Mouse (Mus musculus): ENCODE data around the gene Dnah8.

Gene Dnah8

GRCm38 (mm10) chr17:30662131-30662530 lies 38.0 kb downstream of the Dnah8 start:
- DNase-seq (ENCODE audit: low read depth, low spot score): no peak

GRCm38 (mm10) chr17:30663170-30663569 lies 39.0 kb downstream of the Dnah8 start:
- DNase-seq (ENCODE audit: low read depth, low spot score): no peak

DNA sequence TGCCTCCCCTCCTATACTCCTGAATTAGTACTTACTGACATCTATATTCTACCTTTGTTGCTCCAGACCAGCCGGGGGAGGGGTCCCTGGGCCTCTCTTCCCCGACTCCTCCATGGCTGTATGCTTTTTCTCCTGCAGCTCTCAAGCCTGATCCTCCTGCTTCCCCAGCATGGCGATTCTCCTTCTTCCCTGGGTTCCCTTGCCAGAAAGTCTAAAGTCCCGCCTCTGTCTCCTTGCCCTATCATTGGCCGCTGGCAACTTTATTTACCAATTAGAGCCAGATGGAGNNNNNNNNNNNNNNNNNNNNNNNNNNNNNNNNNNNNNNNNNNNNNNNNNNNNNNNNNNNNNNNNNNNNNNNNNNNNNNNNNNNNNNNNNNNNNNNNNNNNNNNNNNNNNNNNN lies 40.7 kb downstream of the Dnah8 start:
- DNase-seq (ENCODE audit: low read depth, low spot score): no peak

DNA sequence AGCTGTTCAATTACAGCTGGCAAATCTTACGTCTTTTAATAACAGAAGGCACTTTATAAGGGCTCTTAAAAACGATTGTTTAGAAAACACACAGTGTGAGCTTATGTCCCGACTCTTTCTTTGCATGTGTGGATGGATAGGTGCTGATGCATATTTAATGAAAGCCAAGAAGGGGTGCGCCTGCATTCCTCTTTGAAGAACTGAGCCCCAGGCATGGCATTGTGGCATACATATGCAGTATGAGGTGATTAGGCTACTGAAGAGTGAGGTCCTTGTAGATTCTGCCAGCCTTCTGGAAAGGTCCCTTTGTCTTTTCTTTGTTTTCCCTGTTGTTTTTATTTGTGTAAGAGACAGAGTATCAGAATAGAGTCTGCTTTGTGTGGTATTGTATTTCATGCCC lies 48.4 kb downstream of the Dnah8 start:
- no peak for DNase-seq (ENCODE audit: low read depth, low spot score)

DNA sequence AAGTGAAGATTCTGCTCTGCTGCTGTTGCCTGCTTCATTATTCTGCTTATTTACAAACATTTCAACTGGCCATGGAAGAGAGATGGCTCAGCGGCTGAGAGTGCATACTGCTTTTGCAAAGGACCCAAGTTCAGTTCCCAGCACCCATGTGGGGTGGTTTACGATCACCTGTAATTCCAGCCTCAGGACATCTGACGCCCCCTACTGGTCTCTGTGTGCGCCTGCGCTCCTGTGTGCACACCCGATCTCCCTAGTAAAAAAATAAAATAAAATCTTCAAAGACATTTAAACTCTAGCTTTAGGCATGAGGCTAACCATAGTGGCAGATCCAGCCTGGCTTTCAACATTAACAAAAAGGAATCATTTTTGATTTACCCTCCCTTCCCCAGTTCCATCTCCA lies 48.9 kb downstream of the Dnah8 start:
- DNase-seq (ENCODE audit: low read depth, low spot score): no peak

DNA sequence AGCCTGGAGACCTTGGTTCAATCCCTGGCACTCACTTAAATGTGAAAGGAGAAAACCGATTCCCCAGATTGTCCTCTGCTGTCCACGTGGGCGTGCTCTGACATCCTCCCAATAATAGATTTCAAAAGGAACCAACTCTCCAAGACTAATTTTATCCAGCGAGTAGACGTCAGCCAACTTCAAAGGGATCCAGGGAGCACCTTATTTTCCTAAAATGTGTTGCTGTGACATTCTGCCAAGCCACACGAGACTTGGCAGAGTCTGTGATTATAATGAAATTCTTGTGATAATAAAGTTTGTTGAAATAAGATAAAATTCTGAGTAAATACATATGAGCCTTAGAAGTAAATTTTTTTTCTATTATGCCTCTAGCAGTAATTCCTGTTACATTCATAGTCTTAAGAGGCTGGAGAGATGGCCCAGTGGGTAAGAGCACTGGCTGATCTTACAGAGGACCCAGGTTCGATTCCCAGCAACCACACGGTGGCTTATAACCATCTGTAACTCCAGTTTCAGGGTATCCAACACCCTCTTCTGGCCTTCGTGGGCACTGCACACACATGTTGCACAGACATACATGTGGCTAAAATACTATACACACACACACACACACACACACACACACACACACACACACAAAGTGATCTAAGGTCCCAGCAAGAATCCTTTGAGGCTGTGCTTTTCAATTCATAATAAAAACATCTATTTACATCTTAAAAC lies 51.0 kb downstream of the Dnah8 start:
- DNase-seq (ENCODE audit: low read depth, low spot score): no peak

DNA sequence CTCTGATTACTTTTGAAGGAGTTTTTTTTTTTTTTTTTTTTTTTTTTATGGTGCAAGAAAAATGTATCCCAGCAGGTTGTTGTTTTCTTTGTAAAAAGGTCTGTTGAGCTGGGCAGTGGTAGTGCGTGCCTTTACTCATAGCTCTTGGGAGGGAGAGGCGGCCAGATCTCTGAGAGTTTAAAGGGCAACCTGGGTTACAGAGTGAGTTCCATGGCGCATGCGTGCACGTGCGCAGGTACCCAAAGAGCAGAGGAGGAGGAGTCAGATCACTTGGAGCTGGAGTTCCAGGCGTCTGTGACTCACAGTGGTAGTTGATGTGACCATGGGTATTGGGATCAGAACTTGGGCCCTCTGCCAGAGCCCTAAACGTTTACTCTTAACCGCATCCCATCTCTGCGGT lies 54.4 kb downstream of the Dnah8 start:
- DNase-seq (ENCODE audit: low read depth, low spot score): no peak

- DNase-seq (ENCODE audit: low read depth, low spot score): no peak
These were observed 55.5 kb downstream of the Dnah8 start for GRCm38 (mm10) chr17:30679612-30680011.

GRCm38 (mm10) chr17:30681604-30682003 lies 57.5 kb downstream of the Dnah8 start:
- DNase-seq (ENCODE audit: low read depth, low spot score): peak; percentile 52

DNA sequence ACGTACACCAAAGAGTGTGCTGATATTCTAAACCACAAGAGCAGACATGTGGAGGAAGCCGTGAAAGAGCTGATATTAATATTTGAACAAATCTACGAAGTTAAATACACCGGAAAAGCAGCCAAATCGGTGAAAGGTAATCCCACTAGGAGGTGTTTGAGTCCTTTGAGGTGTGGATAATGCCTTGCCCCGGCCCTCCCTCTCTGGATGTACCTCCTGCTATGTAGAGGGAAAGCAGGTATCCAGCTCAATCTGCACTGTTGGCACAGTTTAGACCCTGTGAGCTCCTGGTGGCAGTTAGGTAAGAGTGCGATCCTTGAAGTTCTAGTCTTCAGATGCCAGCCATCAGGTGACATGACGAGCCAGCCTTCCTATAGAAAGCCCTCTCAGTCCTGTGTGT lies 66.0 kb downstream of the Dnah8 start:
- DNase-seq (ENCODE audit: low read depth, low spot score): no peak

DNA sequence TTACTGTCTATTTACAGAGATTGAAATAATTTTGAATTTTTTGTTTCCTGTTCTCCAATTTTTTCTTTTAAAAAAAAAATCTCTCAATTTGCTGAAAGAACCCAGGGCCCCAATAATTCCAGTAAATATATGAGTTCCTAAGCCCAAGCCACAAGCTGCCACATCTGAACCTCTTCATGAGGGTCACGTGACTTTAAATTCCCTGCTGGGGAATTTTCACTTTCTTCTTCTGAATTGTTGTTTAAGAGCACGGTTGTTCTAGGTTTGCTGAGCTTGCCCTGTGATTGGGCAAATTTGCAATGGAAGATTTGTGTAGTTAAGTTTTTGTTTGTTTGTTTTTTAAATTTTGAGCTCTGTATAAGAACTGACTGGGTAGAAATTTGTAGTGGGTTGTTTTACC lies 67.3 kb downstream of the Dnah8 start:
- DNase-seq (ENCODE audit: low read depth, low spot score): no peak

- no peak for DNase-seq (ENCODE audit: low read depth, low spot score)
These were observed 70.1 kb downstream of the Dnah8 start for GRCm38 (mm10) chr17:30694281-30694680.

DNA sequence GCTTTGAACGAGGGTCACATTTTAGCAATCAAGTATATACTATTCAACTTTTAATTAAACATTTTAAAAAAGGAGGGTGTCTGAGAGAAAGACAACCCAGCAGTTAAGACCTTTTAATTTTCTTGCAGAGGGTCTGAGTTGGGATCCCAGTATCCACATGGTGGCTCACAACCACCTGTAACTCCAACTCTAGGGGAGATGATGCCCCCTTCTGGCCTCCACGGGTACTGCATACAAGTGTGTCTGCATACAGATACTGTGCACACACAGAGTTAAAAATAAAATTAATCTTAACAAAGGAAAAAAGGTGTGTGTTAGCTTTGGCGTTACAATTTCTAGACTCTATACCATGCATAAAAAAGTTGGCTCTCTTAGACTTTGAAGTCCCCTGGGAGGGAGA lies 90.6 kb downstream of the Dnah8 start:
- no peak for DNase-seq (ENCODE audit: low read depth, low spot score)

DNA sequence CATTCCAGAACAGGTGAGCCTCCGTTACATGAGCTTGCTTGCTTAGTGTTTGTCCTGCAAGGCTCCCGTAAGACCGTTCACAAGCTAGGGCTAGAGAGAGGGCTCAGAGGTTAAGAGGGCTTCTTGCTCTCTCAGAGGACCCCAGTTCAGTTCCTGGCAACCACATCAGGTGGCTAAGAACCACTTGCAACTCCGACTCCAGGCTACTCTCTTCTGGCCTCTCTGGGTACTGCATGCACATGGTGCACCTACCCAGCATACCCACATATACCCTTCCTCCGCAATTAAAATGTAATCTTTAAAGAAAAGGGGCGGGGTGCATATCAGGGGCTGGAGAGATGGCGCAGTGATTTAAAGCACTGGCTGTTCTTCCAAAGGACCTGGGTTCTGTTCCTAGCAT lies 94.0 kb downstream of the Dnah8 start:
- DNase-seq (ENCODE audit: low read depth, low spot score): no peak

DNA sequence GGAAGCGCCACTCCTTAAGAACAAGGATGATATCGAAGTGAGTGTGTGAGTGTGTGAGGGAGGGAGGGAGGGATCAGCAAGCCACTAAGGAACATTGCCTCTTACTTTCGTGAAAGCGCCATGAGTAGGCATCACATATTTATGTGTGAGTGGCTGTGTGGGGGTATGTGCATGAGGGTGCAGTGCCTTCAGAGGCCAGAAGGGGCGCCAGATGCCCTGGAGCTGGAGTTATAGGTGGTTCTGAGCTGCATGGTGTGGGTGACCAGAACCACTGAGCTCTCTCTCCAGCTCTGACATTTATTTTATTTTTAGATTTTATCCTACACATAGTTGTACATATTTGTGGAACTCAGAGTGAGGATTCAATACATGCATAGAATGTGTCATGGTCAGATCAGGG lies 94.9 kb downstream of the Dnah8 start:
- DNase-seq (ENCODE audit: low read depth, low spot score): no peak

DNA sequence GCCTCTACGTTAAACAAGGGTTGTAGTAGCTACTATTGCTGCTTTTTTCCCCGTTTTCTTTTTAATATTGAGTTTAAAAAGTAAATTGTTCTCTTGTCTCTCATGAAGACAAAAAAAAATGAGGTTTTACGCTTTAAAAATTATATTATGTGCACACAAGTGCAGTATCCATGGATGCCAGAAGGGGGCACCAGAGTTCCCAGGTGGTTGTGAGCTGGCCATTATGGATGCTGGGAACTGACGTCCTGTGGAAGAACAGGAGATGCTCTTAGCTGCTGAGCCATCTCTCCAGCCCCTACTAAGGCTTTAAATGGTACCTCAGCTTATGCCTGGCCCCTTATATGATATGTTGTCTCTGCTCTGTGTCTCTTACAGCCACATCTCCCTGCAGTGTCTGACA lies 103.6 kb downstream of the Dnah8 start:
- DNase-seq (ENCODE audit: low read depth, low spot score): no peak

- no peak for DNase-seq (ENCODE audit: low read depth, low spot score)
These were observed 108.6 kb downstream of the Dnah8 start for GRCm38 (mm10) chr17:30732736-30733135.

GRCm38 (mm10) chr17:30734770-30735169 lies 110.6 kb downstream of the Dnah8 start:
- no peak for DNase-seq (ENCODE audit: low read depth, low spot score)

DNA sequence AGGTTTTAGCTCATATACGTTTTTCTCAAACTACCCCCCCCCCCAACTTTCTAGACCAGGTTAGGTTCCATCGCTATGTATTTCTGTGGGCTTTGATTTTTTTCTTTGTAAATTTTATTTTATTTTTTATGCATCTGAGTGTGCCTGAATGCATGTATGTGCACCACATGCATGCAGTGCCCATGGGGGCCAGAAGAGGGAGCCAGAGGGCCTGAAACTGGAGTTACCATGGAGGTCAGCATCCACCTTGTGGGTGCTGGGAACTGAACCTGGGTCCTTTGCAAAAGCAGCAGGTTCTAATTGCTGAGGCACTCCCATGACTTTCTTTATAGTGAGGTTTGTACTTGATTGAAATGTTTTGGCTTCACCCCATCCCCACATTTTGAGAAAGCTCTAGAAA lies 111.3 kb downstream of the Dnah8 start:
- no peak for DNase-seq (ENCODE audit: low read depth, low spot score)

DNA sequence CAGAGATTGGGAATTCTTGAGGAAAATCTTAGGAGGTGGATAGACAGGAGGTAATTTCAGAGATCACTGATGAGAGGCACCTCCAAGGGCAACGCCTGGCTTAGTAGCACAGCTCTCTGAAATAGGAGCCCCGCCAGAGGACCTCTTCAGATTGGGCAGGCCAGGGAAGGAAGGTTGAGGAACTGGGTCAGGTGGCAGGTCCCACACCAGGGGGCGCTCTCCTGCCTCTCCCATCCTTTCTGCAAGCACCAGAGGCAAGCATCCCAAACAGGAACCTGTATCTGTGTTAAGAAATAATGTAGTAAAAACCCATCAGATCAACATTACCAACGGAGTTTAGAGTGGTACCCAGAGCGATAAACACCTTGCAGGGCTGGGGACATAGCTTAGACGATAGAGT lies 113.6 kb downstream of the Dnah8 start:
- no peak for DNase-seq (ENCODE audit: low read depth, low spot score)

- DNase-seq (ENCODE audit: low read depth, low spot score): no peak
These were observed 115.6 kb downstream of the Dnah8 start for GRCm38 (mm10) chr17:30739769-30740168.

- DNase-seq (ENCODE audit: low read depth, low spot score): no peak
These were observed 119.8 kb downstream of the Dnah8 start for GRCm38 (mm10) chr17:30743947-30744346.

DNA sequence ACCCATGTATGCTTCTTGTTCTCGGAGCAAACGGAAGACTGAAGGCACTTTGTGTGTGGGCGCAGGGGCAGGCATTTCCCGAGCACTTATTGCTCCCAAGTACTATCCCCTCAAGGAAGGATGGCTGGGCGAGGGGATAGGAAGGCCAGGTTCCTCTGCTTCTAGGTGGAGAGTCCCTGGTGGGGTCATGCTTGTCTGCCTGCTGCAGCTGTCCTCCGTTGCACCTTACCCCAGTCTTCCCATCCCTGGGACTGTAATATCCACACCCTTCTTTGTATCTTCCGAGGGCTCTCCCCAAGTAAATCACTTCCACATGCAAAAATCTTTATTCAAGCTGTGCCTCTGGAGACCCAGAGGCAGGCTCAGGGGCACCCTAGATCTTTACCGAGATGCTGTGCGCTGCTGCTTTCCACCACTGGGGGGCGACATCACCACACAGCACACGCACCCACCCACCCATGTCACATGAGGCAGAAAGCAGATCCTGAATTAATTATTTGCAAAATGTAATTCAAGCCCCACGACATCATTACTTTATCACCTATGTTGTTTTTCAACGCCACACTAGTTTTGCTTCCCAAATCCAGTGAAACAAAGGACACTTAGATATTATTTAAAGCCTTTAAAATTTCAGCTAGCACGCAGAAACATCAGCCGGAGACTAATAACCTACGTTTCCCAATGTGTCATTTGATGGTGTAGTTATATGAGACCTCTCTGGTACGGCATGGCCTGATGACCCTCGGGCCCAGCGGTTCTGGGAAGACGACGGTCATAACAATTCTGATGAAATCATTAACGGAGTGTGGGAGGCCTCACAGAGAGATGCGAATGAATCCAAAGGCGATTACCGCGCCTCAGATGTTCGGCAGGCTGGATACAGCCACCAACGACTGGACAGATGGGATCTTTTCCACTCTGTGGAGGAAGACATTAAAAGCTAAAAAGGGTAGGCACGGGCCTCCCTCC lies 122.2 kb downstream of the Dnah8 start:
- peak; percentile 47 for DNase-seq (ENCODE audit: low read depth, low spot score)

Measured in retina, postnatal 7 days (tissue).